Mouse (Mus musculus) small intestine, adult 2 months (tissue): ENCODE data around the gene Cyp2c23.

Experiments used
- CTCF ChIP-seq: fragments of 200-500 bp; IDR thresholded peaks from 2 replicates; pipeline ENCODE4 v1.5.1; 2012; ENCODE audit warnings: low read depth, mild to moderate bottlenecking, control low read depth, inconsistent platforms, low read length, moderate library complexity, mixed read lengths; ENCODE audit not compliant: insufficient replicate concordance, insufficient read length; ENCODE audit errors: extremely low read depth
- POLR2A ChIP-seq: fragments of 200-500 bp; IDR thresholded peaks from 2 replicates; pipeline ENCODE4 v1.6.1; 2012; ENCODE audit warnings: low read depth, mild to moderate bottlenecking, control low read depth, inconsistent platforms, low read length, moderate library complexity

DNA sequence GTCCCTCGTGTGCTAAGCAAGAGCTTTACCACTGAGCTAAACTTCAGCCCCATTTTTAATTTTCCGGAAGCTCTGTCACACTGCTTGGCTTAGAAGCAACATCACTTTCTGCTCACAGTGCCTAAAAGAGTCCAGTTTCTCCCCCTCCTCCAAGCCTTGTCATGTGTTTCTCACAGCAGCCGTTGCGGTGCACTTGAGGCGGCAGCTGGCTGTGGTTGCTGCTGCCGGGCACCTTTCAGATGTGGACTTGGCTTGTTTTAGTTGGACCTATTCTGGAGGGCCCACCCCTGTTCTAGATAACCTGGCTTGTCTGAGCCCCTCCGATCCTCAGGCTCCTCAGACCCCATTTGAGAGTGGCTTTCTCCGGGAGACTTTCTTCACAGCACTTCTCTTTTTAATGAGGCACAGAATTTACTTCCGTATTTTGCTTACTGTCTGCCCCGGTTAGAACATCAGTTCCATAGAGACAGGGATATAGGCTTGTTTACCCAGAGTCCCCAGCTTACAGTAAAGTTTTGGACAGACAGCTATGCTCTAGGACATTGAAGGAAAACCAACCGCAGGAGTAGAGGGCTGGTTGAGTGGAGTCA, 63.4 kb downstream of the Cyp2c23 start:
- TF ChIP-seq CTCF (no peak), POLR2A (no peak)
